Mouse (Mus musculus) heart, adult 2 months (tissue): ENCODE results near the gene Agbl4.

Source experiments
- CTCF ChIP-seq: fragments of 200-600 bp; IDR thresholded peaks from 2 replicates; pipeline ENCODE4 v1.8.1; 2022; ENCODE audit warnings: antibody characterized with exemption, mild to moderate bottlenecking, moderate library complexity
- EP300 ChIP-seq: fragments of 200-500 bp; IDR thresholded peaks from 2 replicates; pipeline ENCODE4 v1.6.1; 2011; ENCODE audit warnings: low read depth, low read length, control low read depth; ENCODE audit not compliant: insufficient read depth
- POLR2A ChIP-seq: fragments of 200-500 bp; IDR thresholded peaks from 2 replicates; pipeline ENCODE4 v1.6.1; 2011; ENCODE audit warnings: mild to moderate bottlenecking, low read depth, low read length, control low read depth; ENCODE audit not compliant: insufficient read depth

- TF ChIP-seq CTCF = no peak
- no peak for TF ChIP-seq POLR2A
- no peak for TF ChIP-seq EP300
These were observed 1020.3 kb downstream of the Agbl4 start for GRCm38 (mm10) chr4:111417716-111418115.
